Mouse (Mus musculus): Measurements from ENCODE around the gene Olfr1188.
"Not testable (repeated sequence)": the region's sequence is repeated elsewhere in the genome, so short reads cannot be mapped to it uniquely, and the experiment has no call there.

Gene Olfr1188

GRCm38 (mm10) chr2:88556635-88557034 is at the start of gene Olfr1188:
Olfr1188 (plus strand) TSS chr2:88556935.
- DNase-seq (ENCODE audit: low spot score in 2 of 2), result no peak

- DNase-seq (ENCODE audit: low spot score in 2 of 2), result no peak
These were observed 38.5 kb upstream of the Olfr1188 start, which contains the start of gene Olfr1186 for GRCm38 (mm10) chr2:88518251-88518650. Olfr1186 (plus strand) TSS chr2:88518551.

- DNase-seq (ENCODE audit: low spot score in 2 of 2), result no peak
These were observed 31.0 kb upstream of the Olfr1188 start for GRCm38 (mm10) chr2:88525720-88526119.

GRCm38 (mm10) chr2:88572696-88573095 is 16.0 kb downstream of the Olfr1188 start:
- DNase-seq (ENCODE audit: low spot score in 2 of 2), result not testable (repeated sequence)

DNA sequence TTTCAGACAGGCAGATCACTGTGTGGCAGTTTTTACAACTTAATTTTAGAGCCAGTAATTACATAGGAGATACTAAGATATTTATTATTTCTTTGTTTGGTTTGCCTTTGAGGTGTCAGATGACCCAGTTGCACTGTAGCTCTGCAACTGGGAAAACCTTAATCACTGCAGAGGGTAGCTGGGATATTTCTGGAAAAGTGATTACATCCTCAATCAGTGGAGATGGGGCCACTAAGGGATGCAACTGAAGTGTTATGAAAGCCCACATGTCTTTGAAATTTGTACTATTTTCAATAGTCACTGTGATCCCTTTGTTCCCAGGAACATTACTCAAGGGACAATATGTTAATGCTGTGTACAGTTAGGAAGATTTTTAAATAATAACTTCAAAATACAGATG is 29.4 kb downstream of the Olfr1188 start, which contains the start of gene Olfr1189:
TSS of gene Olfr1189 (plus strand) at position 301 of the 400 bp plus-strand sequence.
- no peak for DNase-seq (ENCODE audit: low spot score in 2 of 2)
